ENCODE assay signal across 10 mouse cellular contexts in the genomic region with DNA sequence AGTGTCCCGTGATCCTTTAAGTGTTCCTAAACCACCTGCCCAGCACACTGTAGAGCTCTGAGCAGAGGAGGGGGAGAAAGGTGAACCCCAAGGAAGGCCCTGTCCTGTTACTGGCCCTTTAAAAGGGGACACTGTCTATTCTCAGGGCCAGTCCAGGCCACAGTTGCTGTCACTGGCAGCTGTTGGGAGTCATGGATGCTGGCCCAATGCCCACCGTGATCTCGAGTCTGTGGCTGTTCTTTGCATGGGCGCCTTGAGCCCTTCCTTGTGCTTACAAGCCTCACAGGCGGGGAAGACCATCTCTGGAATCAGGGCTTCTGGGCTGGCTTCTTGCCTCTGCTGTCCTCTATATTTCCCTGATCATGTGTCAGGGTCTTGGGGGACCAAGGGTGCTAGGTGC. TPM values are rescaled to one million over a fixed set of nuclear protein-coding genes. Genes with fewer than 3 reads are reported as not detected.
DNase-seq lines count a peak whose midpoint lies in the region; ATAC-seq and TF ChIP-seq lines count a peak whose summit lies in the region.
"Had no signal": no experiment of that assay in that cellular context is flagged by ENCODE, and none has a peak within 500 bp of the region (broad histone marks: within the 10 kb centered on the region; RNA-seq: fewer than 3 reads in every experiment).

No protein-coding gene starts in this region.

- DNase-seq in hindbrain, postnatal 0 days (ENCODE audit: low spot score): peak; percentile 80
- no peak for DNase-seq in hindbrain, embryonic 10.5 days (ENCODE audit: low spot score)
- peak; percentile 35 for DNase-seq in right cerebral cortex, adult 18-20 months
- DNase-seq in right cerebral cortex, postnatal 36 days (ENCODE audit: low spot score in 2 of 2): no peak
- DNase-seq in c-Kit-positive CD71-positive TER-119-positive erythroid progenitor cells, embryonic 14.5 days (ENCODE audit: low spot score): no peak
- no peak for DNase-seq in thymus, adult 18-20 months

- no peak for TF ChIP-seq POLR2A in myocyte (IDR thresholded peaks at IDR 0.05; ENCODE audit: insufficient read length, low read depth)

- 0 out of 2 replicates have a peak overlapping the region, but pooled peaks have one; percentile 17 for H3K9ac ChIP-seq in hindbrain, postnatal 0 days (replicated peaks; ENCODE audit: low read length)
- peak overlapping the region; percentile 15; the same call in 1 of the 2 replicates for H3K9ac ChIP-seq in heart, embryonic 12.5 days
- H3K9ac ChIP-seq: hindbrain, embryonic 12.5 days; limb, embryonic 15.5 days had no signal

- H3K36me3 ChIP-seq in hindbrain, postnatal 0 days (ENCODE audit: insufficient read depth, low read length): no peaks in the 10 kb centered on the region
- H3K36me3 ChIP-seq in hindbrain, embryonic 10.5 days: no peaks in the 10 kb centered on the region
- no peaks in the 10 kb centered on the region for H3K36me3 ChIP-seq in heart, embryonic 12.5 days
- H3K36me3 ChIP-seq in myocyte (ENCODE audit: control insufficient read depth, insufficient read depth): no peaks in the 10 kb centered on the region
- H3K36me3 ChIP-seq: hindbrain, embryonic 12.5 days; limb, embryonic 15.5 days had no signal

- no peak overlapping the region for H3K4me3 ChIP-seq in hindbrain, postnatal 0 days (ENCODE audit: low read length)
- no peak overlapping the region for H3K4me3 ChIP-seq in hindbrain, embryonic 10.5 days
- no peak overlapping the region for H3K4me3 ChIP-seq in heart, embryonic 12.5 days
- no peak overlapping the region for H3K4me3 ChIP-seq in myocyte
- H3K4me3 ChIP-seq: hindbrain, embryonic 12.5 days; limb, embryonic 15.5 days had no signal

- no peak overlapping the region for H3K4me2 ChIP-seq in hindbrain, postnatal 0 days (ENCODE audit: low read depth, low read length)
- no peak overlapping the region for H3K4me2 ChIP-seq in heart, embryonic 12.5 days
- peak overlapping the region; percentile 39 for H3K4me2 ChIP-seq in myocyte (ENCODE audit: low read depth)
- H3K4me2 ChIP-seq: hindbrain, embryonic 12.5 days; limb, embryonic 15.5 days had no signal

- no peaks in the 10 kb centered on the region for H3K9me3 ChIP-seq in hindbrain, postnatal 0 days (ENCODE audit: low read length)
- no peaks in the 10 kb centered on the region for H3K9me3 ChIP-seq in hindbrain, embryonic 10.5 days
- no peaks in the 10 kb centered on the region for H3K9me3 ChIP-seq in heart, embryonic 12.5 days (replicated peaks)
- H3K9me3 ChIP-seq: hindbrain, embryonic 12.5 days; limb, embryonic 15.5 days had no signal

- H3K27ac ChIP-seq in hindbrain, postnatal 0 days: no peak overlapping the region
- no peak overlapping the region for H3K27ac ChIP-seq in hindbrain, embryonic 10.5 days
- H3K27ac ChIP-seq in heart, embryonic 12.5 days (ENCODE audit: poor library complexity, severe bottlenecking): no peak overlapping the region
- H3K27ac ChIP-seq: hindbrain, embryonic 12.5 days; limb, embryonic 15.5 days had no signal

- H3K4me1 ChIP-seq in hindbrain, postnatal 0 days (ENCODE audit: insufficient read depth, low read length): peaks cover 12% of the 10 kb centered on the region
- peaks cover 12% of the 10 kb centered on the region for H3K4me1 ChIP-seq in hindbrain, embryonic 10.5 days (replicated peaks)
- H3K4me1 ChIP-seq in heart, embryonic 12.5 days (replicated peaks): peaks cover 34% of the 10 kb centered on the region

- H3K79me2 ChIP-seq in myocyte (ENCODE audit: control insufficient read depth, insufficient read depth): no peaks in the 10 kb centered on the region

- no peaks in the 10 kb centered on the region for H3K27me3 ChIP-seq in hindbrain, postnatal 0 days (ENCODE audit: insufficient read depth, low read length)
- H3K27me3 ChIP-seq in hindbrain, embryonic 10.5 days (ENCODE audit: insufficient read depth, poor library complexity, severe bottlenecking): peaks cover 58% of the 10 kb centered on the region
- H3K27me3 ChIP-seq in heart, embryonic 12.5 days (replicated peaks): peaks cover 57% of the 10 kb centered on the region
- peaks cover 54% of the 10 kb centered on the region for H3K27me3 ChIP-seq in myocyte (ENCODE audit: control insufficient read depth, insufficient read depth, insufficient read length)

- H3ac ChIP-seq in myocyte (ENCODE audit: control insufficient read depth, insufficient read length): no peak overlapping the region

- 49% methylated on average over 5 of the region's 5 CpGs for WGBS in hindbrain, postnatal 0 days
- 83% methylated on average over 5 of the region's 5 CpGs for WGBS in hindbrain, embryonic 10.5 days
- 46% methylated on average over 5 of the region's 5 CpGs for WGBS in heart, embryonic 12.5 days

- ATAC-seq in hindbrain, postnatal 0 days: no peak
- ATAC-seq in heart, embryonic 12.5 days (ENCODE audit: insufficient number of reproducible peaks, low FRiP score): no peak

- no peak for TF ChIP-seq CTCF in hindbrain, postnatal 0 days (IDR thresholded peaks at IDR 0.05; ENCODE audit: low read depth)

TF ChIP-seq in myocyte, 11 proteins besides CTCF, POLR2A, EP300 and RAD21:
- TF ChIP-seq REST (IDR thresholded peaks at IDR 0.05; ENCODE audit: insufficient read depth, insufficient read length) (no peak), MYOD1 (IDR thresholded peaks at IDR 0.05; ENCODE audit: control insufficient read depth in 1 of 3, insufficient read length in 2 of 3, low read depth in 2 of 3) (peak in 2 of 3 experiments; percentile 75 to 96), TCF3 (IDR thresholded peaks at IDR 0.05; ENCODE audit: insufficient read length, low read depth) (peak; percentile 63), E2F4 (IDR thresholded peaks at IDR 0.05; ENCODE audit: insufficient read depth) (no peak), MAX (IDR thresholded peaks at IDR 0.05; ENCODE audit: low read depth) (no peak), MYOG (IDR thresholded peaks at IDR 0.05; ENCODE audit: control insufficient read depth in 1 of 3, insufficient read depth in 1 of 3, insufficient read length in 2 of 3, low read depth in 2 of 3) (peak; percentile 83 to 98 (median 91)), USF1 (IDR thresholded peaks at IDR 0.05; ENCODE audit: low read depth) (no peak), CEBPB (IDR thresholded peaks at IDR 0.05; ENCODE audit: insufficient read depth, poor library complexity, severe bottlenecking) (no peak), SRF (IDR thresholded peaks at IDR 0.05; ENCODE audit: control insufficient read depth, insufficient read length, low read depth) (no peak), POLR2AphosphoS2 (IDR thresholded peaks at IDR 0.05; ENCODE audit: insufficient read length, low read depth) (no peak), TCF12 (IDR thresholded peaks at IDR 0.05; ENCODE audit: insufficient read depth, poor library complexity, severe bottlenecking) (peak; percentile 32)

RNA-seq across cellular contexts. Expression of gene Ablim2, which starts 4.7 kb away (rescaled TPM):
- total RNA-seq in hindbrain, postnatal 0 days (2014; rRNA removed): 35.7 and 44.6 TPM in 2 replicates
- 26.3 and 30.0 TPM in 2 replicates for polyA plus RNA-seq in hindbrain, postnatal 0 days (2015; fragmentation: Nextera tagmentation; extraction: Ambion mirVana)
- 0.73 and 1.3 TPM in 2 replicates for polyA plus RNA-seq in hindbrain, embryonic 10.5 days (2016; fragmentation: Nextera tagmentation; extraction: Ambion mirVana)
- polyA plus RNA-seq in heart, embryonic 12.5 days (2016; fragmentation: Nextera tagmentation; extraction: Ambion mirVana): 3.8 and 3.9 TPM in 2 replicates
- polyA plus RNA-seq in myocyte (2012; fragmentation: generic; extraction: Trizol): 11.9 TPM

RNA-seq across cellular contexts. Expression of gene Sh3tc1, which starts 22.6 kb away (rescaled TPM):
- total RNA-seq in hindbrain, postnatal 0 days (2014; rRNA removed): 2.8 and 4.1 TPM in 2 replicates
- polyA plus RNA-seq in hindbrain, postnatal 0 days (2015; fragmentation: Nextera tagmentation; extraction: Ambion mirVana): 1.8 and 2.0 TPM in 2 replicates
- polyA plus RNA-seq in hindbrain, embryonic 10.5 days (2016; fragmentation: Nextera tagmentation; extraction: Ambion mirVana): 3.3 and 4.7 TPM in 2 replicates
- polyA plus RNA-seq in heart, embryonic 12.5 days (2016; fragmentation: Nextera tagmentation; extraction: Ambion mirVana): 10.0 and 10.4 TPM in 2 replicates
- 0.26 TPM for polyA plus RNA-seq in myocyte (2012; fragmentation: generic; extraction: Trizol)

Comparison
In these comparisons a context has a peak if more than half of its experiments do, and no peak if none do; other contexts are left out.
1. DNase-seq: peak in hindbrain, postnatal 0 days (single experiment) and right cerebral cortex, adult 18-20 months (single experiment); none in hindbrain, embryonic 10.5 days (single experiment), right cerebral cortex, postnatal 36 days (0 of 2), c-Kit-positive CD71-positive TER-119-positive erythroid progenitor cells, embryonic 14.5 days (single experiment) and thymus, adult 18-20 months (0 of 2).